Mouse (Mus musculus) lung, postnatal 0 days (tissue): ENCODE data around the gene Fgr.

ENCODE experiments used
- CTCF ChIP-seq: IDR thresholded peaks from 2 replicates; pipeline ENCODE4 v1.5.1; 2016; ENCODE audit warnings: antibody characterized with exemption, mild to moderate bottlenecking
- EP300 ChIP-seq: IDR thresholded peaks from 2 replicates; pipeline ENCODE4 v1.6.1; 2016; ENCODE audit warnings: antibody characterized with exemption, mild to moderate bottlenecking, control low read depth

DNA sequence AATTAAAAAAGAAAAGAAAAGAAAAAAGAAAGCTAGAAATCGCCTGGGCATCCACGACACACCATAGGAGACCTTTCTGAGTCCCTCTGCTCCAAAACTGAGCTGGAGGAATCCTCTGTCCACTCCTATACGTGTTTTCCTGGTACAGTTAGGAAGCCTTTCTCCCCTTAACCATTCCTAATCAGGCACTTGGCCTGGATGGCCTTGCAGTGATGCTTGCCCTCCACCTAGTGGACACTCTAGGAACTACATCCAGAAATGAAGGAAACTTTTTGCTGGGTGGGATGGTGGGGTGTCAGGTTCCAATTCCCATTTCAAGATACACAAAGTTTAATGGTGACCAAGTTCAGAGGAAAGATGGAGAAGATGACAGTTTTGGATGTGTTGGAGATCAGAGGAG is 31.3 kb downstream of the Fgr start:
- TF ChIP-seq CTCF: peak; percentile 100
- no peak for TF ChIP-seq EP300
